Mouse (Mus musculus): ENCODE measurements around the gene Apba3. TPM values are rescaled to one million over a fixed set of nuclear protein-coding genes. Genes with fewer than 3 reads are reported as not detected.
A peak's percentile ranks its signal among the peaks of the same experiment; 100 is the strongest.
"Not testable (repeated sequence)": the region's sequence is repeated elsewhere in the genome, so short reads cannot be mapped to it uniquely, and the experiment has no call there.

The Apba3 gene
- 10 to 100 TPM; 32.0 to 45.0 (median 39.1) TPM for total RNA-seq (2022)

DNA sequence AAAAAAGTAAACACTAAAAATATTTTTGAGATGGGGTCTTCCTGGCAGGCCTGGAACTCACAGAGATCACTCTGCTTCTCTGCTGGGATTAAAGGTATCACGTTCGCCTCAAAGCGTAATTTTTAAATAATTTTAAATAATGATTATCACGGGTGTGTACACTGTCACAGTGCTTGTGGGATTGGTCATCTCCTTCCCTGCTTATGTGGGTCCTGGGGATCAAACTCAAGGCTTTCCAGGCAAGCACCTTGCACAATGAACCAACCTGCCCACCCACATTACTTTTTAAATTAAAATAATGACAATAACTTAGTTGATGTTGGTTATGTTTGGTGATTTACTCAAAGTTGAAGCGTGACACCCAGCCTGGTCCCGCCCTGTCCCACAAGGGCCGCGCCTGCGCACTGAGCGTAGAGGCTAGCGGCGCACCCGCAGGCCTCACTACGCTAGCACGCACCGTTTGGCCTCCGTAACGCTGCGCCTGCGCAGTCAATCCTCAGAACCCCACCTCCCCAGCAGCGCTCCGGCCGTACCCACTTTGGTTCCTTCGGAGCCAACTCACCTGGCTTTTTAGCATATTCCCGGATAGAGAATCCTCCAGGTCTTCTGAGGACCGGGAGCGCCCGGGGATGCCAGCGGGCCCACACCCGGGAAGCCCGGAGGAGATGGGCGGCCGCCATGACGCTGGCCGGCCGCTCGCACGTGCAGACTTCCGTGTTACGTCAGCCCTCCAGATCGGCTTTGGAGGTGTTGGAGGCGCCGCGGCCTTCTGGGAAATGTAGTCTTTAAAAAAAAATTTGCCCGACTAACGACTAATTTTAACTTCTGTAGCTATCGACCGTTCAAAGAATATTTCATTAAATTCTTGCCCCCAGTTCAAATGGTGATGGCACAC is at the start of gene Apba3, which contains the start of gene Mrpl54:
Apba3 (plus strand) TSS at position 750 of the 895 bp plus-strand sequence.
Mrpl54 (minus strand) TSS at position 724 of the 895 bp plus-strand sequence.
- peak; percentile 92 to 97 for DNase-seq (ENCODE audit: low spot score in 2 of 2)

DNA sequence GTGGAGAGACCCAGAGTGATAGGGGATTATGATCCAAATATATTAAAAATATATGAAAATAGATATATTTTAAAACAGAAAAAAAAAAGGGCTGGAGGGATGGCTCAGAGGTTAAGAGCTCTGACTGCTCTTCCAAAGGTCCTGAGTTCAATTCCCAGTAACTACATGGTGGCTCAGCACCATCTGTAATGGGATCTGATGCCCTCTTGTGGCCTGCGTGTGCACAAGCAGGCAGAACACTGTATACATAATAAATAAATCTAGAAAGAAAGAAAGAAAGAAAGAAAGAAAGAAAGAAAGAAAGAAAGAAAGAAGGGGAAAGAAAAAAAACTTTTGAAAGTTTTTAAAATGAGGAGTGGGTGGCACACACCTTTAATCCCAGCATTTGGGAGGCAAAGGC is 49.5 kb upstream of the Apba3 start:
- not testable (repeated sequence) for DNase-seq (ENCODE audit: low spot score in 2 of 2)

DNA sequence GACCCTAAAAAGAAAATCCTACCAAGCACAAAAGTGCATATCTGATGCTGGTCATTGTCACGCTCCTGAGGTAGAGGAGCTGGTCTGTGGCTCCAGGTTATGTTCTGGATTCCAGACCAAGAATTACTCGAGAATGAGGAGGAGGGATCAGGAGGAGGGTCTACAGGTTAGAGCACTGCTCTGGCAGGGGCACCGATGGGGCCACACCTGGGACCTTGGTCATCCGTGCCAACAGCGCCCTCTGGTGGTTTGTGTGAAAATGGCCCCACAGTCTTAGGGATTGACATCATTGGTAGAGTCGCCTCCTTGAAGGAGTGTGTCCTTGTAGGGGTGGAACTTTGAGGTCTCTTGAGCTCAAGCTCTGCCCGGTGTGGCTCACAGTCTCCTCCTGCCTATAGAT is 48.8 kb upstream of the Apba3 start:
- no peak for DNase-seq (ENCODE audit: low spot score in 2 of 2)

- DNase-seq (ENCODE audit: low spot score in 2 of 2) = no peak
Observed at GRCm38 (mm10) chr10:81221402-81222015, 45.3 kb upstream of the Apba3 start.

- not testable (repeated sequence) for DNase-seq (ENCODE audit: low spot score in 2 of 2)
Observed at GRCm38 (mm10) chr10:81223731-81224130, 43.0 kb upstream of the Apba3 start.

- DNase-seq (ENCODE audit: low spot score in 2 of 2) = no peak
Observed at GRCm38 (mm10) chr10:81229735-81230437, 36.9 kb upstream of the Apba3 start.

- peak; percentile 80 to 82 for DNase-seq (ENCODE audit: low spot score in 2 of 2)
Observed at GRCm38 (mm10) chr10:81230438-81231332, 36.1 kb upstream of the Apba3 start, which contains the start of gene Atcay. Gene Atcay, minus strand, starts transcription at chr10:81230833.

DNA sequence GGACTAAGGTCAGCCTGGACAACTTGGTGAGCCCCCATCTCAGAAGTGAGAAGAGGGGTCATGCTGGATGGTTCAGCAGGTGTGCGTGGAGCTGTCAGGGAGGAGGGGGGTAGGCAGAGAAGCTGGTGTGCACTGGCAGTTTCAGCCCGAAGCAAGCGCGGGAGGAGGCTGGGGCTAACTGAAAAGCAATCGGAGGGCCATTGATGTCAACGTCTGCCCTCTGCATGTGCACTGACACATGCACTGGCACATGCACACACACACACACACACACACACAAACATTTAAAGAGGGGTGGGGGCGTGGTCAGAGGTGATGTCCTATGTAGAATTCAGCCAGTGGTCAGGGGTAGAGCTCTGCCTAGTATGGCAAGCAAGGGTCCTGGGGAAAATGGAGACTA is 35.3 kb upstream of the Apba3 start:
- DNase-seq (ENCODE audit: low spot score in 2 of 2) = no peak

DNA sequence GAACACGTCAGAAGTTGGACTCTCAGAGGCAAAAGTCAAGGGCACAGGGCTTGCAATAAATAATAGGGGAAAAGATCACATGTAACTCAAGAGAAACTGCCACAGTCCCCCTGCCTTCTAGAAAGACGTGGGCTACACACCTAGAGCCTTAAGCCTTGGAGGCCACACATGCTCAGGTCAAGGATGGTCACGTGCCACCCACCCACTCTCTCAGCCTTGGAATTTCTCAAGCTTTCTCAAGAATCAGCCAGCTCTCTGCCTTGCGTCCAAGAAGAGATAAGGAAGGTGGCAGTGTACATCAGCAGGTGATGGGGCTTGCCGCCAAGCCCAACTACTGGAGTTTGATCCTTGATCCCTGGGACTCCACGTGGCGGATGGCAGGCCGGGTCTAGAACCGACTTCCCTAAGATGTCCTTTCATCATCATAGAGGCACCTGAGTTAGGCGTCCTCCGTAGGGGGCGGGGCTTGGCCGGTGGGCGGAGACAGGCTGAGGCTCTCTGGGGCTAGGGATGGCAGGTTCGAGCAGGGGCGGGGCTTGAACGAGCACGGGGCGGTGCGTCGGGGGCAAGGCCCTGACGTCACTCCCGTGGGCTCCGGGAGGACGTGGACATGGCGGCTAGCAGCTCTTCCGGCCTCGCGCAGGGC is 34.1 kb upstream of the Apba3 start, which contains the start of gene Zfr2:
Zfr2 (plus strand) TSS at position 576 of the 646 bp plus-strand sequence.
- peak; percentile 89 to 92 for DNase-seq (ENCODE audit: low spot score in 2 of 2)

GRCm38 (mm10) chr10:81233226-81233585 is 33.6 kb upstream of the Apba3 start:
- no peak for DNase-seq (ENCODE audit: low spot score in 2 of 2)

- no peak for DNase-seq (ENCODE audit: low spot score in 2 of 2)
Observed at GRCm38 (mm10) chr10:81234206-81234605, 32.6 kb upstream of the Apba3 start.

DNA sequence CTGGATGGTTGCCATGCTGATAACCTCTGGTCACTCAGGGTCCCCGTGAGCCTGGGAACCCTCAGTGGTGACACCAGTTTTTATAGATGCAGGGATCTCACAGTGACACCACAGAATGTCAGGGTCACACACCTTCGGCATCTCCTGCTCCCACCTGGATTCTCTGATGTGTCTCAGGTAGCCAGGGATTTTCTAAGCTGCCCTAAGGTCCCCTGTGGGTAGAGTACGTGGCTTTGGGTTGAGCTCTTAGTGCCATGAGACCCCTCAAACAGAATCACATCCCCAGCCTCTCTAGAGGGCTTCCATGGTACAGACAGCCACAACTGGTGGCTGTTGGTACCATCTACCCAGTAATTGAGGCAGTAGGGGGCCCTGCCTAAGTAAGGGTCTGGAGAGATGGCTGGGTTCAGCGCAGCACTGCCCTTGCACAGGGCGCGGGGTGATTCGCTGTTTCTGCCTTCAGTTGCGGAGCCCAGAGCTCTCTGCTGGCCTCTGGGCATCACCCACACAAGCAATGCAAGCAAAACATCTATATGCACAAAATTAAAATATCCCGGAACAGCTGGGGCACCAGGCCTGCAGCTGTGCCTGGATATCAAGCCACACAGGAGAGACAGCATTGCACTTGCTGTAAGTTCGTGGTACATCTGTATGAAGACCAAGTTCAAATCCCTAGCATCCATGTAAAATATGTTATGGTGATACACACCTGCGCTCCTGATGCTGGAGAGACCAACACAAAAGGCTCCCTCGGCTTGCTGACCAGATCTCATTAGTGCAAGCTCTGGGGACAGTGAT is 30.1 kb upstream of the Apba3 start:
- no peak for DNase-seq (ENCODE audit: low spot score in 2 of 2)

DNA sequence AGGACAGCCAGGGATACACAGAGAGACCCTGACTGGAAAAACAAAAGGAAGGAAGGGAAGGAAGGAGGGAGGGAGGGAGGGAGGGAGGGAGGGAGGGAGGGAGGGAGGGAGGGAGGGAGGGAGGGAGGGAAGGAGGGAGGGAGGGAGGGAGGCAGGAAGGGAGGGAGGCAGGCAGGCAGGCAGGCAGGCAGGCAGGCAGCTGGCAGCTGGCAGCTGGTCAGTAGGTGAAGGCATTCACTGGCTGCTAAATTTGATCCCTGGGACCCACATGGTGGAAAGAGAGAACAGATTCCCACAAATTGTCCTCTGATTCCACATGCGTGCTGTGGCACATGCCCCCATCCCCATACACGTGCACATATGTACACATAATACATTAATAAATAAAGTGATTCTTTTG is 28.1 kb upstream of the Apba3 start:
- DNase-seq (ENCODE audit: low spot score in 2 of 2) = no peak

DNA sequence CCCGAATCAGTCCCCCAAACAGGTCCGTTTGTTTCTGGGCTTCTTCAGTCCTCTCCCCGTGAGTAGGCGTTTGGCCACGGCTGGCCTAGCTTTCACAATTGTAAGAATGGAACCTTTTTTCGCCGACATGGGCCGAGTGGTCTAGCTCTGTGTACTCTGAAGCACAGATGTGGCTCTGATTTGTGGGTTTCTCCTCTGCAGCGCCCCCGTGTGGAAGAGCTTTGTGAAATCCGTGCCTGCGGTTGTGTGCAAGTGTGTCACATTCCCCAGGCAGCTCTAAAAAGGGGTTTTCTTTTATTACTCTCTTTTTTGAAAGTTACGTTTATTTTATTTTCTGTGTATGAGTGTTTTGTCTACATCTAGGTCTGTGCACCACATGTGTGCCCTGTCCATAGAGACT is 25.9 kb upstream of the Apba3 start:
- peak in 1 of 2 experiments; percentile 76 for DNase-seq (ENCODE audit: low spot score in 2 of 2)

GRCm38 (mm10) chr10:81242021-81242420 is 24.7 kb upstream of the Apba3 start:
- no peak for DNase-seq (ENCODE audit: low spot score in 2 of 2)

DNA sequence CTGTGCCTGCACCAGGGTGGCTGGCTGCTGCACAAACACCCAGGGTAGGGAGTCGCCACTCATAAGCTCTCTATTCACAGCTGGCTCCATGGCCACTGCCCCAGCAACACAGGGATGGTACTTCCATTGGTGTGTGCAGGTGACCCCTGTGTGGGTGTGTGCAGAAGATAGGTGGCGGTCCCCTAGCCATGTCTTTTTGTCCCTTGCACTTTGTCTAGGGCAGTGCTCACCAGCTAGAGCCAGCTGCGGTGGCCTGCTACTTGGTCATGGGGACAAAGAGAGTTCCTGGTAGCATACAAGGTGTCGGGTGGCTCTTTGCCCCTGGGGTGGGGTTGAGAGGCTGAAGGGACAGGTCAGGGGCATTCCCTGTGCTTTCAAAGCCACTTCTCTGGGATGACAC is 22.6 kb upstream of the Apba3 start:
- DNase-seq (ENCODE audit: low spot score in 2 of 2) = no peak

DNA sequence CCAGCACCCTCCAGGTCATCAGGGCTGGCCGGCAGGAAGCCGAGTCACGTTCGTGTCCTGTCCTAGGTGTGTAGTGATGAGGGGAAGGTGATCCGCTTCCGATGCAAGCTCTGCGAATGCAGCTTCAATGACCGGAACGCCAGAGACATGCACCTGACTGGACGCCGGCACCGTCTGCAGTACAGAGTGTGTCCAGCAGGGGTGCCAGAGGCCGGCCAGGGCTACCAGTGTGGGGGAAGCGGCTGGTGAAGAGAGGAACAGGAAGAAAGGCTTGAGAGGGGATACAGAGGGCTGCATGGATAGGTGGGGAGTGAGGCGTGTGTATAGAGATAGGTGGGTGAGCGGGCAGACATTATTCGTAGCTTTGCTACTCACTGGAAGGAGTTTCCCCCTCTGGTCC is 22.2 kb upstream of the Apba3 start:
- peak in 1 of 2 experiments; percentile 72 for DNase-seq (ENCODE audit: low spot score in 2 of 2)

DNA sequence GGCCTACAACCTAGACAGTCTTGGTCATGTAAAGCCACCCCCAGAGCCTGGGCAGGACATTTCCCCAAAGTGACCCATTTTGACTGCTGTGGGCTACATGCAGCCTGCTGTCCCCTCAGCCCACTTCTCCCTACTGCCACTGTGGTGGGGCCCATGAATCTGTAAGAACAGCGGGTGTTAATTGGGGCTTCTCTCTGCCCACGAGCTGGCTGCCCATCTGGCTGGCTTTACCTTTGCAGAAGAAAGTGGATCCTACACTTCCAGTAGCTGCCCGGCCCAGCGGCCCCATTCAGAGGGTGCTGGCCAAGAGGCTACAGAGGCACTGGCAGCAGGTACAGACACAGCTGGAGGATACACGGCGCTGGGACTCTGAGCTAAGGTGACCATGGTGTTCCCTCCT is 21.6 kb upstream of the Apba3 start:
- DNase-seq (ENCODE audit: low spot score in 2 of 2) = no peak

GRCm38 (mm10) chr10:81247804-81248203 is 19.0 kb upstream of the Apba3 start:
- DNase-seq (ENCODE audit: low spot score in 2 of 2) = no peak
